18 mouse cellular contexts compared by ENCODE assay signal in the genomic region with DNA sequence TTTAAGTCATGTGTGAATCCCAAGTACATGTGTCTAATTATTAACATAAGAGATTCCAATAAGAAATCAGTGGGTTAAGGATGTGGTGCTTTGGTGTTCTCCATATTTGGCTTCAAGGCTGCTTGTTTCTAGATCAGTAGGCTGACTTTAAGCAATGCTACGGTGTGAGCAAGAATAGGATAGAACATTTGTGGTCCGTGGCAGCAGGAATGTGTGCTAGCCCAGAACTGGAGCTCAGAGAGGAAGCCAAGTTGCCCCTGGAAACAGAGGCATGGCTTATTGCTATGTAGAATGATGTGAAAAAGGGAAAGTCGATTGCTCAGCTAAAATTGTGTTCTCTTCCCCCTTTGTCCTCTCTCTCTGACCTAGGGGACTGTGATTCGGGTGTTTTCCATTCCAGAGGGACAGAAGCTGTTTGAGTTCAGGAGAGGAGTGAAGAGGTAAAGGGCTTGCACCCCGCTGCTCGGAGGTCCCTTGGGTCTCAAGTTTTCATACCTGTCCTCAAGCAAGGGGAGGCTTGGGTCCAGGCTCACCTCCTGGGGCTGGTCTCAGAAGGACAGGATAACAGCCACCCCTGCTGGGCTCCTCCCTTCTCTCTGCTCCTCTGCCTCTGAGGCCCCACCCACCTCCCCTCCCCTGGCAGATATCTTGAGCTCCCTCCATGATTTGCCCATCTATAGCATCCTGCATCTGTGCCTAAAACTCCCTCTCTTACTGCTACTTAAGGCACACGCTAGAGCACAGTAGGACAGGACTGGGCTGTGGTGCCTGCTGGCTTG. TPM values are rescaled to one million over a fixed set of nuclear protein-coding genes. Genes with fewer than 3 reads are reported as not detected.
DNase-seq lines count a peak whose midpoint lies in the region; ATAC-seq lines count a peak whose summit lies in the region.
"Had no signal": no experiment of that assay in that cellular context is flagged by ENCODE, and none has a peak within 500 bp of the region (broad histone marks: within the 10 kb centered on the region; RNA-seq: fewer than 3 reads in every experiment).

No protein-coding gene starts in this region.

- H3K36me3 ChIP-seq in liver, embryonic 11.5 days (ENCODE audit: control insufficient read depth, insufficient read depth, low read length): peaks cover 56% of the 10 kb centered on the region

- ATAC-seq in liver, embryonic 11.5 days (replicated peaks; ENCODE audit: low FRiP score): 0 out of 2 replicates have a peak, but pooled peaks have one; percentile 53
- ATAC-seq in megakaryocyte progenitor cell, adult 5-6 weeks (replicated peaks; ENCODE audit: poor library complexity): peak; percentile 37; the same call in 1 of the 2 replicates
- ATAC-seq: forebrain, embryonic 15.5 days had no signal

- 95% methylated on average over 7 of the region's 7 CpGs for WGBS in liver, embryonic 11.5 days

- H3K27ac ChIP-seq in liver, embryonic 11.5 days (ENCODE audit: low read depth, low read length): no peak overlapping the region
- H3K27ac ChIP-seq: embryonic facial prominence, embryonic 12.5 days; forebrain, embryonic 15.5 days; hindbrain, embryonic 10.5 days; hindbrain, embryonic 15.5 days had no signal

- H3K4me3 ChIP-seq in liver, embryonic 11.5 days (ENCODE audit: low read depth, low read length): no peak overlapping the region
- H3K4me3 ChIP-seq: embryonic facial prominence, embryonic 12.5 days; forebrain, embryonic 15.5 days; heart, embryonic 12.5 days; hindbrain, embryonic 10.5 days; hindbrain, embryonic 15.5 days had no signal

- no peaks in the 10 kb centered on the region for H3K9me3 ChIP-seq in liver, embryonic 11.5 days (ENCODE audit: control insufficient read depth, low read length)
- H3K9me3 ChIP-seq: embryonic facial prominence, embryonic 12.5 days; forebrain, embryonic 15.5 days; heart, embryonic 12.5 days; hindbrain, embryonic 10.5 days; hindbrain, embryonic 15.5 days had no signal

- no peaks in the 10 kb centered on the region for H3K27me3 ChIP-seq in liver, embryonic 11.5 days (replicated peaks; ENCODE audit: control insufficient read depth, insufficient read depth, low read length)
- H3K27me3 ChIP-seq: embryonic facial prominence, embryonic 12.5 days; forebrain, embryonic 15.5 days; heart, embryonic 12.5 days; hindbrain, embryonic 15.5 days had no signal

- H3K4me1 ChIP-seq in liver, embryonic 11.5 days (replicated peaks; ENCODE audit: control insufficient read depth, insufficient read depth, low read length): no peaks in the 10 kb centered on the region
- H3K4me1 ChIP-seq: forebrain, embryonic 15.5 days; hindbrain, embryonic 10.5 days; hindbrain, embryonic 15.5 days had no signal

- no peak overlapping the region for H3K4me2 ChIP-seq in liver, embryonic 11.5 days
- H3K4me2 ChIP-seq: embryonic facial prominence, embryonic 12.5 days; forebrain, embryonic 15.5 days; heart, embryonic 12.5 days; hindbrain, embryonic 15.5 days had no signal

- no peak overlapping the region for H3K9ac ChIP-seq in liver, embryonic 11.5 days (ENCODE audit: low read depth, low read length)
- H3K9ac ChIP-seq: embryonic facial prominence, embryonic 12.5 days; forebrain, embryonic 15.5 days; heart, embryonic 12.5 days; hindbrain, embryonic 15.5 days had no signal

- peak; percentile 61 for DNase-seq in layer of hippocampus, adult 9-11 months
- DNase-seq in layer of hippocampus, postnatal 36 days: no peak
- DNase-seq in brain, adult 2 months (ENCODE audit: low read depth, low spot score): peak; percentile 43
- DNase-seq in liver, embryonic 11.5 days (ENCODE audit: low spot score): no peak
- DNase-seq in gastrocnemius, postnatal 36 days: no peak
- no peak for DNase-seq in urinary bladder, postnatal 25 days (ENCODE audit: low spot score)
- DNase-seq: adrenal gland, adult 2 months; adrenal gland, postnatal 25 days; cerebellum, adult 11-12 months; cerebellum, adult 9-10 months; cerebellum, postnatal 25 days; gastrocnemius, postnatal 10 days had no signal

- intact Hi-C loops in gastrocnemius, postnatal 36 days (cut with DNase I): no loop called here

RNA-seq across cellular contexts. Expression of gene Slc29a4, which starts 31.5 kb away (rescaled TPM):
- 10 to 100 TPM; 49.2 to 50.3 TPM for total RNA-seq in layer of hippocampus, postnatal 36 days (2021)
- 1.3 and 1.7 TPM in 2 replicates for polyA plus RNA-seq in liver, embryonic 11.5 days (2014; fragmentation: Nextera tagmentation; extraction: Ambion mirVana)
- total RNA-seq in megakaryocyte progenitor cell, adult 5-6 weeks (2015): not detected in 2 replicates
- not detected in 2 replicates for total RNA-seq in megakaryocyte progenitor cell, adult 5-6 weeks (2017)
- total RNA-seq in gastrocnemius, postnatal 36 days (2021): under 1 TPM; 0.27 to 0.54 TPM

RNA-seq across cellular contexts. Expression of gene Wipi2, which starts 33.3 kb away (rescaled TPM):
- total RNA-seq in layer of hippocampus, postnatal 36 days (2021): 100 to 1,000 TPM; 102 to 103 TPM
- polyA plus RNA-seq in liver, embryonic 11.5 days (2014; fragmentation: Nextera tagmentation; extraction: Ambion mirVana): 52.7 and 56.3 TPM in 2 replicates
- total RNA-seq in megakaryocyte progenitor cell, adult 5-6 weeks (2015): 17.6 and 18.0 TPM in 2 replicates
- 29.3 and 35.3 TPM in 2 replicates for total RNA-seq in megakaryocyte progenitor cell, adult 5-6 weeks (2017)
- total RNA-seq in gastrocnemius, postnatal 36 days (2021): 10 to 100 TPM; 24.9 to 28.8 TPM

RNA-seq across cellular contexts. Expression of gene Mmd2, which starts 52.2 kb away (rescaled TPM):
- 100 to 1,000 TPM; 159 to 178 TPM for total RNA-seq in layer of hippocampus, postnatal 36 days (2021)
- 20.2 and 23.0 TPM in 2 replicates for polyA plus RNA-seq in liver, embryonic 11.5 days (2014; fragmentation: Nextera tagmentation; extraction: Ambion mirVana)
- not detected in 2 replicates for total RNA-seq in megakaryocyte progenitor cell, adult 5-6 weeks (2015)
- total RNA-seq in megakaryocyte progenitor cell, adult 5-6 weeks (2017): not detected in 2 replicates
- total RNA-seq in gastrocnemius, postnatal 36 days (2021): not detected

Comparison
In these comparisons a context has a peak if more than half of its experiments do, and no peak if none do; other contexts are left out.
1. DNase-seq: peak in layer of hippocampus, adult 9-11 months (single experiment) and brain, adult 2 months (single experiment); none in layer of hippocampus, postnatal 36 days (0 of 2), liver, embryonic 11.5 days (single experiment), gastrocnemius, postnatal 36 days (0 of 2) and urinary bladder, postnatal 25 days (single experiment).
2. RNA of gene Slc29a4, which starts 31.5 kb away (total RNA-seq): 49.2 to 50.3 TPM in layer of hippocampus, postnatal 36 days; 0.27 to 0.54 TPM in gastrocnemius, postnatal 36 days and not detected in megakaryocyte progenitor cell, adult 5-6 weeks; every median in the first group is over 10 times any median in the second.
3. RNA of gene Mmd2, which starts 52.2 kb away (total RNA-seq): 159 to 178 TPM in layer of hippocampus, postnatal 36 days; not detected in megakaryocyte progenitor cell, adult 5-6 weeks and not detected in gastrocnemius, postnatal 36 days; every median in the first group is over 100 times any median in the second.